Comparison of ENCODE assay signal across 28 mouse cellular contexts in the genomic region with DNA sequence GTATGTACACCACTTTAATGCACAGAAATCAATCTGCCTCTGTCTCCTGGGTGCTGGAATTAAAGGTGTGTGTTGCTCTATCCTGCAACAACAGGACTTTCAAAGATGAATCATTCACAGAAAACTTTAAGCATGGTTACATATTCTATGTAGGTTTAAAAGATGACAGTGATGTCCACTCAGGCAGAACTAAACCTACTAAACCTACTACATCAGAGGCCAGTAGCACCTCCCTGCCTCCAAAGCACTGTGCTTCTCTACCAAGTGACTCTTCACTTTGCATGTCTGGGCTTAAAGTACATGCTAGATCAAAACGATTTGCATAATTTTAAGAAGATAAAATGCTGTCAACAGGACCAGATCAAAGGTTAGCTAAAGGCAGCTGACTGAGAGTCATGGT.
"Had no signal": no experiment of that assay in that cellular context is flagged by ENCODE, and none has a peak within 500 bp of the region (broad histone marks: within the 10 kb centered on the region; RNA-seq: fewer than 3 reads in every experiment).

No protein-coding gene starts in this region.

- H3K4me1 ChIP-seq: embryonic facial prominence, embryonic 10.5 days; embryonic facial prominence, embryonic 12.5 days; embryonic facial prominence, embryonic 13.5 days; embryonic facial prominence, embryonic 15.5 days; forebrain, embryonic 10.5 days; forebrain, embryonic 12.5 days had no signal

- H3K4me2 ChIP-seq: embryonic facial prominence, embryonic 12.5 days; embryonic facial prominence, embryonic 13.5 days; embryonic facial prominence, embryonic 15.5 days; forebrain, embryonic 12.5 days; forebrain, embryonic 13.5 days; forebrain, embryonic 15.5 days had no signal

- H3K27me3 ChIP-seq: embryonic facial prominence, embryonic 12.5 days; embryonic facial prominence, embryonic 13.5 days; embryonic facial prominence, embryonic 15.5 days; forebrain, embryonic 12.5 days; forebrain, embryonic 13.5 days; forebrain, embryonic 15.5 days had no signal

- H3K4me3 ChIP-seq: embryonic facial prominence, embryonic 10.5 days; embryonic facial prominence, embryonic 12.5 days; embryonic facial prominence, embryonic 13.5 days; embryonic facial prominence, embryonic 15.5 days; erythroblast, embryonic 14.5 days; forebrain, embryonic 10.5 days; forebrain, embryonic 12.5 days; forebrain, embryonic 13.5 days; forebrain, embryonic 15.5 days; gastrocnemius, adult 2 months had no signal

- ATAC-seq: forebrain, embryonic 13.5 days; forebrain, embryonic 14.5 days; forebrain, embryonic 15.5 days; forebrain, embryonic 16.5 days; forebrain, postnatal 0 days had no signal

- H3K9ac ChIP-seq: embryonic facial prominence, embryonic 12.5 days; embryonic facial prominence, embryonic 13.5 days; embryonic facial prominence, embryonic 15.5 days; forebrain, embryonic 12.5 days; forebrain, embryonic 13.5 days; forebrain, embryonic 15.5 days; forebrain, postnatal 0 days had no signal

- H3K36me3 ChIP-seq: embryonic facial prominence, embryonic 10.5 days; embryonic facial prominence, embryonic 12.5 days; embryonic facial prominence, embryonic 13.5 days; embryonic facial prominence, embryonic 15.5 days; forebrain, embryonic 10.5 days; forebrain, embryonic 12.5 days; forebrain, embryonic 15.5 days had no signal

- H3K27ac ChIP-seq: embryonic facial prominence, embryonic 10.5 days; embryonic facial prominence, embryonic 12.5 days; embryonic facial prominence, embryonic 13.5 days; embryonic facial prominence, embryonic 15.5 days; forebrain, embryonic 10.5 days; forebrain, embryonic 12.5 days; forebrain, embryonic 13.5 days; forebrain, embryonic 15.5 days; gastrocnemius, adult 2 months had no signal

- DNase-seq: cerebellum, adult 2 months; cerebellum, adult 8-10 months; cerebellum, adult 9-10 months; cerebellum, adult 9-11 months; cerebellum, postnatal 10 days; cerebellum, postnatal 14 days; cerebellum, postnatal 25 days; cerebellum, postnatal 36 days; embryo, embryonic 11 days; forebrain, postnatal 0 days; gastrocnemius, adult 2 months; gastrocnemius, postnatal 10 days; gastrocnemius, postnatal 14 days; gastrocnemius, postnatal 25 days; gastrocnemius, postnatal 36 days; heart, adult 11 months; heart, adult 18-20 months had no signal

- H3K9me3 ChIP-seq: embryonic facial prominence, embryonic 10.5 days; embryonic facial prominence, embryonic 12.5 days; embryonic facial prominence, embryonic 13.5 days; embryonic facial prominence, embryonic 15.5 days; forebrain, embryonic 10.5 days; forebrain, embryonic 12.5 days; forebrain, embryonic 13.5 days; forebrain, embryonic 15.5 days had no signal
